Mouse (Mus musculus) ES-Bruce4 (cell line): ENCODE results near the gene Olfr887.

ENCODE experiments used
- CTCF ChIP-seq: IDR thresholded peaks from one replicate; pipeline ENCODE4 v1.8.1; 2011; ENCODE audit warnings: low read depth, low read length
- EP300 ChIP-seq: IDR thresholded peaks from 2 replicates; pipeline ENCODE4 v1.6.1; 2011; ENCODE audit warnings: low read depth, low read length; ENCODE audit not compliant: insufficient read depth
- POLR2A ChIP-seq: IDR thresholded peaks from one replicate; pipeline ENCODE4 v1.8.1; 2011; ENCODE audit warnings: low read length; ENCODE audit not compliant: insufficient read depth

DNA sequence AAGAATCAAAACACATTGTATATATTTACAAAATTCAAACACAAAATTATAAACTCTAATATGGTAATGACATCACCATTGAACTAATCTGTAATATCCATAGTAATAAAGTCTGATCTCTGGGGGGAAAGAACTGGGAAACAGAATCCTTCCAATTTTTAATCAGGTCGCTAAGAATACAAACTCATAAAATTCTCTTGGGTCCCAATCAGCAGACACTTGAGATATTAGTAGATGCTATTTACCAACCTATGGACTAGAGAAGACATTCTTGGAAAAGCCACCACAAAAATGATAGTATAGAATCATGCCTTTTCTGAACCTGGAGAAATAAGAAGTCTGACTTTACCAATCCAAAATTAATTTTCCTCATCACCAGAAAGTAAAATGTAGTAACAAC is 24.0 kb downstream of the Olfr887 start, which contains the start of gene Olfr888:
- no peak for TF ChIP-seq CTCF
- no peak for TF ChIP-seq POLR2A
- no peak for TF ChIP-seq EP300
